Mouse (Mus musculus) midbrain, embryonic 16.5 days (tissue): Measurements from ENCODE around the gene Kcnab1. TPM values are rescaled to one million over a fixed set of nuclear protein-coding genes. Genes with fewer than 3 reads are reported as not detected.

Experiments
- ATAC-seq: fragments of 200-750 bp; cut with Nextera tagmentation; 2 replicates; pipeline ENCODE4 v1.8.0; 2017; ENCODE audit warnings: moderate TSS enrichment
- H3K27ac ChIP-seq: fragments of 300-500 bp; sonication (generic); 2 replicates; pipeline ENCODE4 v1.5.1; 2014; ENCODE audit warnings: mild to moderate bottlenecking, low read length, mixed read lengths
- H3K27me3 ChIP-seq: fragments of 300-500 bp; sonication (generic); 2 replicates; pipeline ENCODE4 v1.6.1; 2014; ENCODE audit warnings: low read depth, low read length, mixed read lengths; ENCODE audit not compliant: control insufficient read depth, insufficient read depth
- H3K36me3 ChIP-seq: fragments of 300-500 bp; sonication (generic); 2 replicates; pipeline ENCODE4 v1.6.1; 2014; ENCODE audit warnings: mild to moderate bottlenecking, low read length, moderate library complexity, mixed read lengths; ENCODE audit not compliant: control insufficient read depth, insufficient read depth
- H3K4me1 ChIP-seq: fragments of 300-500 bp; sonication (generic); 2 replicates; pipeline ENCODE4 v1.6.1; 2014; ENCODE audit warnings: mild to moderate bottlenecking, low read length, mixed read lengths; ENCODE audit not compliant: control insufficient read depth, insufficient read depth
- H3K4me2 ChIP-seq: fragments of 300-500 bp; sonication (generic); 2 replicates; pipeline ENCODE4 v1.6.1; 2014; ENCODE audit warnings: mild to moderate bottlenecking, low read length, mixed read lengths
- H3K4me3 ChIP-seq: fragments of 300-500 bp; sonication (generic); 2 replicates; pipeline ENCODE4 v1.5.1; 2014; ENCODE audit warnings: low read depth, mild to moderate bottlenecking, low read length, moderate library complexity, mixed read lengths
- H3K9ac ChIP-seq: fragments of 300-500 bp; sonication (generic); 2 replicates; pipeline ENCODE4 v1.6.1; 2014; ENCODE audit warnings: low read depth, low read length, mixed read lengths
- H3K9me3 ChIP-seq: fragments of 300-500 bp; sonication (generic); replicated peaks from 2 replicates; pipeline ENCODE4 v1.6.1; 2014; ENCODE audit warnings: mild to moderate bottlenecking, low read length, mixed read lengths; ENCODE audit not compliant: control insufficient read depth, poor library complexity, severe bottlenecking
- WGBS: fragments of 180-500 bp; shearing (Covaris S2); extraction: QIAGEN DNeasy Blood & Tissue Kit; methylation state at CpG from one replicate; pipeline ENCODE4 v1.1.7; 2014; 5-methylcytosine and 5-hydroxymethylcytosine counted together
- polyA plus RNA-seq: library from polyadenylated mRNA; unstranded; fragments of >200 nt; fragmentation: Nextera tagmentation; extraction: Ambion mirVana; gene quantifications from 2 replicates; pipeline ENCODE4 v1.2.1, GENCODE M21; 2015

Kcnab1 gene
- polyA plus RNA-seq, 1 experiment from 2014 or later, result 9.0 TPM

DNA sequence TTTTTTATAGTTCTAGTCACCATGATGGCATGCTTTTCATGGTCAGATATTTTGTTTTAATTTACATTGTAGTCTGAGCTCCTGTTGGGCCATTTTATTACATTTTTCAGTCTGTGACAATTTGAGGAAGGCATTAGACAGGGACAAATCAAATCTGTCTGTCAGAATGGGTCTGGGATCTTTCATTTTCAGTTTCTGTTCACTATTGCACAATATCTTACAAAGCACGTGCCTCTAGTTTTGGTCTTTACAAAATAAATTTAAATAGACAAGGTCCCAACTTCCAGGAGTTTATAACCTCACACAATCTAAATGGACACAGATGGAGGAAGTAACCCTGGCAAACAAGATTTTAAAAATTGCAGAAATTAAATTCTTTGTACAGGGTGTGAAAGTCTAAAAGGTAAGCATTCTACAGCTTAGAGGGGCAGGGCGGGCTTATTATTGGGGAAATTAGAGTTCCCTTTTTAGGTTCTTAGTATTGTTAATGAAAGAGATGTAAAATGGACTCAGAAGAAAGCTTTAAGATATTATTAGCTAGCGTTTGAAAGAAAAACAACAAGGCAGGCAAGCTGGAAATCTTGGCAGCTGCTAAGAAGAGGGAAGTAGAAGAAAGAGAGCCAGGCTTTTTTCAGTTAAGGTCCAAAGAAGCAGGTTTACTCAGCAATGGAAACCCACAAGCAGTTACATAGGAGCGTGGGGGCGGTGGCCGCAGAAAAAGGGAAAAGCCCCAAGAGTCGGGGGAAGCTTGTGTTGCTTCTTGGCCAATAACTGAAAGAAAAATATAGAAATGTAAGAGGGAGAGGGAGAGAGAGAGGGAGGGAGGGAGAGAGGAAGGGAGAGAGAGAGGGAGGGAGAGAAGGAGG lies 78.9 kb downstream of the Kcnab1 start:
- Histone ChIP-seq H3K9ac (no peak overlapping the region), H3K4me2 (no peak overlapping the region), H3K4me3 (no peak overlapping the region), H3K36me3 (no peaks in the 10 kb centered on the region), H3K4me1 (no peaks in the 10 kb centered on the region), H3K27me3 (no peaks in the 10 kb centered on the region), H3K9me3 (no peaks in the 10 kb centered on the region), H3K27ac (no peak overlapping the region)
- WGBS, result 66% methylated on average over 7 of the region's 7 CpGs
- ATAC-seq, result no peak

DNA sequence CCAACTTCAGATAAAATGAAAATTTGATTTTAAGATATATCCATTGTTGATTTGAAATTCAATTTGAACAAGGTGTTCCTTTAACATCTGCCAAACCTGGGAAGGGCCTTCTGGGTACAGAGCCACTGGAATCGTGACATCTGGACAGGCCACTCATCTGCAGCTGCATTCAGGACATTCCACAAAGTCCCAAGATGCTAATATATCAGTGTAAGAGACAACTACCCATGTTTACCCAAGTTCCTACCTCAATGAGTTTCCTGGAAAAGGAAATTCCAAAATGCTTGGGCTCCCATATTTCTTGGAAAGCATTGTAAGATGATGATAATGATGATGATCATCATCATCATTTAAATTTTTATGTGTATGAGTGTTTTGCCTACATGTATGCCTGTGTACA lies 91.4 kb downstream of the Kcnab1 start:
- Histone ChIP-seq H3K4me3 (no peak overlapping the region), H3K9me3 (no peaks in the 10 kb centered on the region), H3K27ac (no peak overlapping the region), H3K36me3 (no peaks in the 10 kb centered on the region), H3K9ac (no peak overlapping the region), H3K27me3 (no peaks in the 10 kb centered on the region), H3K4me2 (no peak overlapping the region), H3K4me1 (peaks cover 6% of the 10 kb centered on the region; the same call in 1 of the 2 replicates)
- ATAC-seq, result no peak
- 95% methylated on average over 1 of the region's 1 CpGs for WGBS

DNA sequence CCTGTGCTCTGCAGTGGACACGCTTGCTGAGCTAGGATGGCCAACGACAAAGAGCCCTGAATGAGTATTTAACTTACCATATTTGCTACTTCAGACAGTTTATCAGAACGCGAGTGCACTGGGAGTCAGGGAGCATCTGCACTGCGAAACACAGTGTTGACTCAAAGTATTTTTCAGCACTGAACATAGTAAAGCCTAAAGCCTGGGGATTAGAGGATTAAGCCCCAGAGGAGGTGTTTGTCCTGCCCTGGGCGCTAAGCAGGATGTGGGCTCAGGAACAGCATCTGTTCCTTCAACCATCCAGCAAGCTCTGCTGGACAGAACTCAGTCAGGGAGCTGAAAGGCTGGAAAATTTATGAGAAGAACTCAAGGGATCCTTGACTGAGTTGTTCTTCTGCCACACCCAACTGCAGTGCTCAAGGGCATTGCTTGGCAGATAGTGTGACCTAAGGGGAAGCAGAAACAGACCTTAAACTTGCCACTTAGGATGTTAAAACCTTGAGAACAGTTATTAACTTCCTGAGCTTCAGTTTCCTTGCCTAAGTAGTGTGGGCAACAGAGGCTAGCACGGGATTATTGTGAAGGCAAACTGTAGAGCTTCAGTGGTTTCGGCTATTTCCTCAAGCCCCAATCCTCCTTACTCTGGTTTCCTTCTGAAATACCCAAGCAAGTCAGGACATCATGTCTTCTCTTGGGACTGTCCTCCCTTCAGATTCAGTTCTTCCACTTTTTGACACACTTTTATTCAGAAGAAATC lies 94.4 kb downstream of the Kcnab1 start:
- H3K27me3 ChIP-seq, result no peaks in the 10 kb centered on the region
- peaks cover 6% of the 10 kb centered on the region; the same call in 1 of the 2 replicates for H3K4me1 ChIP-seq
- 43% methylated on average over 8 of the region's 8 CpGs for WGBS
- ATAC-seq, result no peak
- H3K9me3 ChIP-seq, result no peaks in the 10 kb centered on the region
- no peak overlapping the region for H3K27ac ChIP-seq
- no peak overlapping the region for H3K4me3 ChIP-seq
- no peak overlapping the region for H3K9ac ChIP-seq
- H3K36me3 ChIP-seq, result no peaks in the 10 kb centered on the region
- no peak overlapping the region for H3K4me2 ChIP-seq

DNA sequence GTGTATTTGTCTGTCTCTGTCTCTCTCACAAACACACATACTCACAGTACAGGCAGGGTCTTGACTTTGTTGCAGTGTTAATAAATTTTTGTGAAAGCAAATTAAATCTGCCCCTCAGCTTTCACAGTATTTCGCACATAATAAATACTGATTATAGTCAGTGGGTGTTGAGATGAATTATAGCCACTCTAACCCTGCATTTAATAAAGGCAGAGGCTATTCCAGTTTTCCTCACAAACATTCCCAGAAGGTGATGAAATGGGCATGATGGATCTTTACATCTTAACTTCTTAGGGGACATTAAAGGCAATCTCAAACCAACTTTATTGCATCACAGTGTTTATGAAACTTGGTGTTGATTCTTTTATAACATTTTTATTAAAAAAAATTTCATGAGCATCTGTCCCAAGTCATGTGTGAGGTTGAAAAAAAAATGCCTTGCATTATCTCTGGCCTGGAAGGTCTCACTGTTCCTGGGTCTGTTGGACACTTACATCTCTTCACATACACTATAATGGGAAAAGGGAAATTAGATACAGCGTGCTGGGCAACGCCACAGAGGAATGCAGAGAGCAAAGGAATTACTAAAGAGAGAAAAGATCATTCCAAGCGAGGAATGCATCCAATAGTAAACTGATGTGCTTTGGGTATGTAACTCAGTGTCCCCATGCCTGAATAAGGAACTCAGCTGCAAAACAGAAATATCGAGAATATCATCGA lies 95.3 kb downstream of the Kcnab1 start:
- Histone ChIP-seq H3K4me2 (no peak overlapping the region), H3K9ac (no peak overlapping the region), H3K9me3 (no peaks in the 10 kb centered on the region), H3K36me3 (no peaks in the 10 kb centered on the region), H3K27ac (no peak overlapping the region), H3K4me3 (no peak overlapping the region), H3K4me1 (peaks cover 6% of the 10 kb centered on the region; the same call in 1 of the 2 replicates), H3K27me3 (no peaks in the 10 kb centered on the region)
- WGBS, result 37% methylated on average over 6 of the region's 6 CpGs
- no peak for ATAC-seq

DNA sequence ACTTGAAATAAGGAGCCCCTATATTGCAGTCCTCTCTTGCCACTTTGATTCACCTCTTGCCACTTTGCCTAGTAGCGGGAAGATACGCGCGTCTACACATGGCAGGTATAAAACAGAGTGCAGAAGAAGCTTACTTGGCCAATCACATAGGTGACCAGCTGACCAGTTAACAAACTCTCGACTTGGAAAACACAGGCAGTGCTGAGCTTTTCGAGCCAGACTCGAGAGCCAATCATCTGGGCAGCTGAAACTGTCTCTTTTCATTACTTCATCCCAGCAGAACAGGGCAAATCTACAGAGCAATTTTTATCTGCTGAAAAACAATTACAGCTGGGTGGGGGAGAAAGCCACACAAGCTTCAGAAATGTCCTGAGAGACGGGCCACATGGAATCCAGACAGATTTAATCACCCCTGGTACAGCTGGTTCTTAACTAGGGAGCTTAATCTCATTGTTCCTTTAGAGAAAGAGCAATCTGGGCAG lies 96.4 kb downstream of the Kcnab1 start:
- no peak overlapping the region for H3K27ac ChIP-seq
- 41% methylated on average over 8 of the region's 8 CpGs for WGBS
- ATAC-seq, result peak; percentile 32

DNA sequence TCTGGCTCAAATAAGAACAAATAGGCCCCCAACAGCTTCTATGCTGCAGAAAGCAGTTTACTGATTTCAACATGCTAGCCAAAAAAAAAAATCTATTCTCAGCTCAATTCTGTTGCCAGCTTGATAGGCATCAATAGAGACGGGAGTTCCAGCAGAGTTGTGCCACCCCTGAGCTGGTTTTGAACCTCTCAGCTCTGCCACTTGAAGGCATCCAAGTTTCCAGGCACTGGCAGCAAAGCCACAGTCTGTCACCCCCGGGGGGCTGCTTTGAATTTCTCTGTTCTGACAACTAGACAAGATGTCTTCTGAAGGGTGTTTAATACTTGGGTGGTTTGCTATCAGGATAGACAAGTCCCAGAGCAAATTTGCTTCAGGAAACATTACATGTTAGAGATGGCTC lies 104.5 kb downstream of the Kcnab1 start:
- 60% methylated on average over 2 of the region's 2 CpGs for WGBS

More for the DNA sequence above, 96.4 kb downstream of the Kcnab1 start:
- H3K36me3 ChIP-seq, result no peaks in the 10 kb centered on the region
- H3K4me3 ChIP-seq, result no peak overlapping the region
- peaks cover 6% of the 10 kb centered on the region; the same call in 1 of the 2 replicates for H3K4me1 ChIP-seq
- no peak overlapping the region for H3K9ac ChIP-seq
- no peaks in the 10 kb centered on the region for H3K9me3 ChIP-seq
- H3K4me2 ChIP-seq, result no peak overlapping the region
- no peaks in the 10 kb centered on the region for H3K27me3 ChIP-seq

DNA sequence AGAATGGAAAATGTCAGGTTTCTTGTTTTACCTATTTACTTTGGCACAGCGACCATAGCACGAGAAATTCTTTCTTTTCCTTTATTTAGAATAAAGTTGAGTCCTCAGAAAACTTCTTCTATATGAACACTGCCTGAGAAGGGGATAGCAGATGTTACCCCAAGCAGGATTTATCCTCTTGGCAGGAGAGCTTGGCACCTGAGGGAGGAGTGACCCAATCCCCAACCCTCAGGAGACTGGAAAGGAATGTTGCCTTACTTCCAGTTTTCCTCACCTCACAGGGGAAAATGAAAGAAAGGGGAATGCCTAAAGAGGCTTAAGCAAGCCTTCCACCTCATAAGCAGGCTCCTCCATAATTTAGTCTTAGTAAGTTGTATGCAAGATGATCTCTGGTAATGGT lies 105.5 kb downstream of the Kcnab1 start:
- no peak for ATAC-seq
- Histone ChIP-seq H3K27me3 (no peaks in the 10 kb centered on the region), H3K4me3 (no peak overlapping the region), H3K9me3 (no peaks in the 10 kb centered on the region), H3K4me1 (no peaks in the 10 kb centered on the region), H3K4me2 (no peak overlapping the region), H3K27ac (no peak overlapping the region), H3K9ac (no peak overlapping the region), H3K36me3 (no peaks in the 10 kb centered on the region)
- 88% methylated on average over 2 of the region's 2 CpGs for WGBS

More for the DNA sequence above, 104.5 kb downstream of the Kcnab1 start:
- Histone ChIP-seq H3K4me2 (no peak overlapping the region), H3K9me3 (no peaks in the 10 kb centered on the region), H3K36me3 (no peaks in the 10 kb centered on the region), H3K9ac (no peak overlapping the region), H3K27me3 (no peaks in the 10 kb centered on the region), H3K4me3 (no peak overlapping the region), H3K4me1 (no peaks in the 10 kb centered on the region), H3K27ac (no peak overlapping the region)
- ATAC-seq, result no peak

DNA sequence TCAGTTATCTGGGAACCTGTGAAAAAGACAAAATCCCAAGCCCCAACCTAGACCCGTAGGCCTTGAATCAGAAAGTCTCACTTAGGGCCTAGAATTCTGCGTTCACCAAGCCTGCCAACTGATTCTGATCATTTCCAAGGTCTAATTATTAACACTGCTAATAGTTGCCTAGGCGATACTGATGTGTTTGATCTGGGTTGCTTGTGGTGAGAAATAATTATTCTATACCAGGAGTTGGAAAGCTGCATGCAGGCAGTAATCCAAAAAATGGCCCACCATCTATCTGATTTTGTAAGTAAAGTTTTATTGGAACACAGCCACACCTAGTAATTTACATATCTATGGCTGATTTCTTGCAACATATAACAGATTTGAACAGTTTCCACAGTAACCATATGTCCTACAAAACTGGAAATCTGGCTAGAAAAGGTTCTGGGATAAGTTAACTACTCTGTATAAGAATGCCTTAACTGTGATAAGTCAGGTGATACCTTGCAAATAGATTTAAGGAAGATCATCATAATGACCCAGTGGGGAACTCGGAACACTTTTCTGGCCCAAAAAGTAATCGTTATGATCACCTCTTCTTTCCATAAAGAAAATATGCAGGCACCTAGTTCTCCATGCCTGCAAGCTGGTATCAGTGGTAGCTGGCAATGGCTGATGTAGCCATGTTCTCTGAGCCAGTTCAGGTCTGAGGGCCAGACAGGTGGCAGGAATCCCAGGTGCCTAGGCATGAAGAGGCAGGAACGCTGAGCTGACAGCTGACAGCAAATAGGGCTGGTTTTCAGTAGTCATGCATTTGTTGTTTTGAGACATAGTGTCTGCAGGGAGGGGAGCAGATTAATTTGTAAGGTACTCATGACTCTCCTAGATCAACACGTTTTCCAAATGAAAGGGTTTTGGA lies 108.7 kb downstream of the Kcnab1 start:
- H3K4me2 ChIP-seq, result no peak overlapping the region
- H3K4me1 ChIP-seq, result no peaks in the 10 kb centered on the region
- 82% methylated on average over 7 of the region's 7 CpGs for WGBS
- H3K9me3 ChIP-seq, result no peaks in the 10 kb centered on the region
- H3K27ac ChIP-seq, result no peak overlapping the region
- H3K4me3 ChIP-seq, result no peak overlapping the region
- H3K27me3 ChIP-seq, result no peaks in the 10 kb centered on the region
- H3K9ac ChIP-seq, result no peak overlapping the region
- ATAC-seq, result no peak
- H3K36me3 ChIP-seq, result no peaks in the 10 kb centered on the region
